Mouse (Mus musculus): Measurements from ENCODE around the gene 4930402F06Rik.

4930402F06Rik gene

GRCm38 (mm10) chr2:35416473-35416872 is 19.5 kb upstream of the 4930402F06Rik start:
- no peak for DNase-seq (ENCODE audit: low spot score)

- DNase-seq (ENCODE audit: low spot score): no peak
Measured at GRCm38 (mm10) chr2:35412810-35413209, 15.8 kb upstream of the 4930402F06Rik start.

GRCm38 (mm10) chr2:35412246-35412645 is 15.3 kb upstream of the 4930402F06Rik start:
- DNase-seq (ENCODE audit: low spot score): no peak

GRCm38 (mm10) chr2:35411640-35412190 is 14.7 kb upstream of the 4930402F06Rik start:
- no peak for DNase-seq (ENCODE audit: low spot score)

- DNase-seq (ENCODE audit: low spot score): no peak
Measured at GRCm38 (mm10) chr2:35409466-35409865, 12.5 kb upstream of the 4930402F06Rik start.

- DNase-seq (ENCODE audit: low spot score): no peak
Measured at GRCm38 (mm10) chr2:35408409-35409110, 11.6 kb upstream of the 4930402F06Rik start.

DNA sequence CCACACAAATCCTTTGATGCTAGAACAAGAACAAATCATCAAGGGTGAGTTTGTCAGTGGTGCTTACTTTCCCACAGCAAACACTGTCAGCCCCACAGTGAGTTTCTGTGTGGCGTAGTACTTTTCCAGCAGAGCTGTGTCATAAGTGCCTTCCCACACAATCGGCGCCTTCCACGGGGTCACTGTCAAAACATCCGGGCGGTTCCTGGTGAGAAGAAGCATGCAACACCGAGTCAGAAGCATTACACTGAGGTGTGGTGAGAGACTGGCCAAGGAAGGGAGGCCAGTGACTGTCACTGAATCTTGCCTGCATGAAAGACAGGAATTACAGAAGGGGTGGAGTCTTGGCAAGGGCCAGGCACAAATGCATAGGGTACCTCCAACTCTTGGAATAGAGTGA is 10.9 kb upstream of the 4930402F06Rik start:
- no peak for DNase-seq (ENCODE audit: low spot score)

GRCm38 (mm10) chr2:35407266-35407665 is 10.3 kb upstream of the 4930402F06Rik start:
- no peak for DNase-seq (ENCODE audit: low spot score)

- no peak for DNase-seq (ENCODE audit: low spot score)
Measured at GRCm38 (mm10) chr2:35406611-35407010, 9.6 kb upstream of the 4930402F06Rik start.

- DNase-seq (ENCODE audit: low spot score): no peak
Measured at GRCm38 (mm10) chr2:35402391-35402790, 5.4 kb upstream of the 4930402F06Rik start.

DNA sequence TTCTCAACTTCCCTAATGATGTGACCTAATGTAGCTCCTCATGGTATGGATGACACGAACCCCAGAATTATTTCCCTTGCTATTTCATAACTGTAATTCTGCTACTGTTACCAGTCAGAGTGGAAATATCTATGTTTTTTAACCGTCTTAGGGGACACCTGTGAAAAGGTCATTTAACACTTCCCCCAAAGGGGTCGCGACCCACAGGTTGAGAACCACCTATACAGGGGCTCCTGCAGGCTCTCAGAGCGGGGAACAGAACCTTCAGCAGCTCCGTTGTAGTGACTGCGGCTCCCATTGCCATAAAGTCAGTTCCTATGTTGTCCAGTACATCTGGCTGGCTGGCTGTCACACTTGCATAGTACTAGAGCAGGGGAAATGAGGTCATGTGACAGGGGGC is 3.8 kb upstream of the 4930402F06Rik start:
- DNase-seq (ENCODE audit: low spot score): no peak

DNA sequence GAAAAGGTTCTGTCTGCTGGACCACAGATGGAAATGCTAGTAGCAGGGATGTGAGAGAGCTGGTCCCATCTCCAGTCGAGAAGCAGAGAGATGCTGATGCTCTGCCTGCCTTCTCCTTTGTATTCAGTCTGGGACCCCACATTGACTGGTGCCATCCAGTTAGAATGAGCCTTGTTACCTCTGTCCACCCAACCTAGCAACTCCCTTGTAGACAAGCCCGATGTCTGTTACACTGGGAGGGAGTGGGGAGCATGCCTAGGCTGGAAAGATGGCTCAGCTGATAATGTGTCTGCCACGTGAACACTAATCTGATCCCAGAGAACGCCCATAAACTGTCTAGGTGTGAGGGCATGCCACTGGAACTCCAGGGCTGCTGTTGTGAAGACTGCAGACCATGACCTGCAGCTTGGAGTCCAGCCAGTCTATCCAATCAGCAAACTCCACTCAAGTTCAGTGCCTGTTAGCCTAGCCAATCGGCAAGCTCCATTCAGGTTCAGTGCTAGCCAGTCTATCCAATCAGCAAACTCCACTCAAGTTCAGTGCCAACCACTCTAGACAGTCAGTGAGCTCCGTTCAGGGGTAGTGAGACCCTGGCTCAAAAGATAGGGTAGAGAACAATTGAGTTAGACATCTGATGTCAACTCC is 1.3 kb upstream of the 4930402F06Rik start:
- no peak for DNase-seq (ENCODE audit: low spot score)

- peak; percentile 64 for DNase-seq (ENCODE audit: low spot score)
Measured at GRCm38 (mm10) chr2:35397590-35398173, 707 bp upstream of the 4930402F06Rik start.

DNA sequence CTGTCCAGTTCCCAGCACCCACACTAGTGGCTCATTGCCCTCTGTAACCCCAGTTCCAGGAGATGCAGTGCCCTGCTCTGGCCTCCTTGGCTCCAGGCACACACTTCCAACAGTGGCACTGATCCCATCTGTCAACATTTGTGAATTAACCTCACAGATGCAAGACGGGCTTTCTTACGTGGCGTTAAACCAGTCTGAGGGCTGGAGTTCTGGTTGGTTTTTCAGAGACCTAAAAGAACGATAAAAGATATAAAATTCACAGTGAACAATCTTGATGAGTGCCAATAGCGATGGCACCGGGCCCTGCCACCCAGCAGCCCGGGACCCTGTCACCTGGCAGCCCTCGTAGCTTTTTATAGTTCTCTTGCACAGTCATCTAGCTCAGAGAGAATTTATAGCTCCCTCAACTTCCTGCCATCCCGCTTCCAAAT is 11.5 kb downstream of the 4930402F06Rik start:
- no peak for DNase-seq (ENCODE audit: low spot score)

DNA sequence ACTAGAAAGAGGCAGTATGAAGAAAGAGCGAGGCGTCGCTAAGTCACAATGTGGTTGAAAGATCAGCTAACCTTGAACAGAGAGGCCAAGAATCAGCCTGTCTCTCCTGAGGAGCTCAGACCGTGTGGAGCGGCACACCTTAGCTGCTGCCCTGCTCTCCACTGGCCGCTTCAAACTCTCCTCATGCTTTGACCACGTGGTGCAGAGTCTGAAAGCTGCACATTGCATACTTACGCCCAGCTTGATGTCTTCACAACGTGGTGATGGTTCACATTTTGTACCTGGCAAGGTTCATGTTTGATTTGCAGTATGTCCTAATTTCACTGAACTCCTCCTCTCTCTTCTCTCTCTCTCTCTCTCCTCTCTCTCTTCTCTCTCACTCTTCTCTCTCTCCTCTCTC is 17.7 kb downstream of the 4930402F06Rik start:
- DNase-seq (ENCODE audit: low spot score): no peak

- no peak for DNase-seq (ENCODE audit: low spot score)
Measured at GRCm38 (mm10) chr2:35377600-35377999, 19.4 kb downstream of the 4930402F06Rik start.

- no peak for DNase-seq (ENCODE audit: low spot score)
Measured at GRCm38 (mm10) chr2:35373003-35373402, 24.0 kb downstream of the 4930402F06Rik start.

GRCm38 (mm10) chr2:35370686-35371085 is 26.3 kb downstream of the 4930402F06Rik start:
- no peak for DNase-seq (ENCODE audit: low spot score)

GRCm38 (mm10) chr2:35367629-35368028 is 29.3 kb downstream of the 4930402F06Rik start, which contains the start of gene 4930568D16Rik:
4930568D16Rik (minus strand) TSS chr2:35367729.
- DNase-seq (ENCODE audit: low spot score): no peak

DNA sequence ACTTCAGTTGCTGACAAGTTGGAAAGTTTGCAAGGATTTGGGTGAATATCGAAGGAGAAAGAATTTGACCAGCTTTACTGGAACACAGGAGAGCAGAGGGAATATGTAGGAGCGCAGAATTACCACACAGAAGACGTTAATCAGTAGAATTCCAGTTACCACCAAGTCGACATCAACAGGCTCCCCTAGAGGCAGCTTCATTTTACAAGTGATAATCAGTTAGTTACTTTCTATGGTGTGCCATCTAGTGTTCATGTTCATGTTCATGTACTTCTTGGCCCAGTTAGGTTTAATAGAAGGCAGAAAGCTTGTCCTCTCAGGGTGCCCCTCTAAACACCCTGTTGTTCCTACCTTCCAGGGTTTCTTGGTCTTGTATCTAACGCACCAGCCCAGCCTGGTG is 47.8 kb downstream of the 4930402F06Rik start:
- DNase-seq (ENCODE audit: low spot score): no peak

DNA sequence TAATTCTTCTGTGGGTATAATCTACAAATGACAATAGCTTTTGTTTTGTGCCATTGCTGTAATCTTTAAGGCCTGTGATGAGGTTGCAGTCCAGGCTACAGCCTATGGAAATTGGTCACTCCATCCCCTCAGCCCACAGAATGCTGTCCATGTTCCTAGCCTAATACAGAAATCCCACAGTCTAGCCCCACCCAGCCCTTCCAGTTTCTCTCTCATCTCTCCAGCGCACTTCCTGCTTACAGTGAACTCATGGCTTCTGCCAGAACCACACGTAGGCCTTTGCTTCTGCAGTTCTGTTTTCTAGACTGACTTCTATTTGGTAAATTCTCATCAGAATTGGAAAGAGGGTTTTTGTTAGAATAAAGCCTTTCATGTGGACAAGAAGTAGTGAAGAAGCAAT is 51.0 kb downstream of the 4930402F06Rik start:
- DNase-seq (ENCODE audit: low spot score): no peak

DNA sequence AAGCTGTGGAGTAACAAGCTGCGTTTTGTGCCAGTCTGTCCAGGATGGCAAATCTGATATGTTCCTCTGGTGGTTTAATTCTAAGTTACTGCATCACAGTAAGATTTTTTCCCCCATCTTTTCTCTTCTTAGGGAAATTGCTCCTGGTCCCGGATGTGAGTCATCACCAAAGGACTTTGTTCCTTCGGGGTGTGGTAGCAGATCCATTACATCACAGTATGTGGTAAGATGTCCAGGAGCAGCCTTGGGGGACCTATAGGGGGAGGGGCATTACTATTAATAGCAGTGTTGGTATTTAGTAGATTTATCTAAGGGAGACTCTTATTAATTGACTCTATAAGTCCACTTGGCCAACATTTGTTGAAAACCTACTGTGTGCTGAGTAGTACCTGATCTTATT is 54.4 kb downstream of the 4930402F06Rik start:
- DNase-seq (ENCODE audit: low spot score): no peak

GRCm38 (mm10) chr2:35338707-35339106 is 58.3 kb downstream of the 4930402F06Rik start:
- no peak for DNase-seq (ENCODE audit: low spot score)

Data from T-cell, adult 2 months (primary cell).